Mouse (Mus musculus) C2C12 (cell line): ENCODE data around the gene Thsd7a.

ENCODE experiments used
- CEBPB ChIP-seq: IDR thresholded peaks from one replicate; pipeline ENCODE4 v1.6.1; 2011; ENCODE audit warnings: low read depth, mild to moderate bottlenecking, control low read depth, moderate library complexity
- CTCF ChIP-seq: IDR thresholded peaks from one replicate; pipeline ENCODE4 v1.5.1; 2011; ENCODE audit not compliant: control insufficient read depth, insufficient read depth, insufficient read length

DNA sequence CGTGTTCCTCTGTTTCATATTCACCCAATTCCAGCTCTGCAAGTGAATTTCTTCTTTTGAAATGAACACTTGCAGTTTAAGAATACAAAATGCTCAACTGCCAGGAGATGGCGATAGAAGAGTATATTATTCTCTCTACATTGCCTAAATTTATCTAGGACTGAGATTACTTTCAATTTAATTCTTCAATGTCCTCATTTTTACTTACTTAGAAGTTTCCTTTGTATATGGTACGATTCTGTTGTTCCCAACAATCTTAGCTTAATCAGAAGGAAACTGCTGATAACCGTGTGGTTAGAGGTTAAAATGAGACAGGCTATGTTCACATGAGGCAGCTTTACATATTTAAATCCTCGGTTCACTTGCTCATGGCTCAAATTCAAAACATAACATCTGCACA lies 398.5 kb downstream of the Thsd7a start:
- no peak for TF ChIP-seq CEBPB
- TF ChIP-seq CTCF = no peak
